Mouse (Mus musculus) hindbrain, embryonic 14.5 days (tissue): ENCODE data around the gene Rngtt. TPM values are rescaled to one million over a fixed set of nuclear protein-coding genes. Genes with fewer than 3 reads are reported as not detected.

Experiments used
- ATAC-seq: fragments of 200-750 bp; cut with Nextera tagmentation; 2 replicates; pipeline ENCODE4 v1.8.0; 2017; ENCODE audit warnings: moderate number of reproducible peaks, mild to moderate bottlenecking, moderate TSS enrichment, moderate library complexity; ENCODE audit not compliant: low FRiP score
- DNase-seq: peaks from one replicate; pipeline ENCODE4 v3.0.0-alpha.2; 2015; ENCODE audit warnings: low spot score
- H3K27ac ChIP-seq: fragments of 300-500 bp; sonication (generic); 2 replicates; pipeline ENCODE4 v1.5.1; 2014; ENCODE audit warnings: mild to moderate bottlenecking, moderate library complexity
- H3K27me3 ChIP-seq: fragments of 300-500 bp; sonication (generic); 2 replicates; pipeline ENCODE4 v1.6.1; 2014; ENCODE audit warnings: mild to moderate bottlenecking, low read length, mixed read lengths; ENCODE audit not compliant: control insufficient read depth, insufficient read depth
- H3K36me3 ChIP-seq: fragments of 300-500 bp; sonication (generic); replicated peaks from 2 replicates; pipeline ENCODE4 v1.6.1; 2014; ENCODE audit not compliant: control insufficient read depth, insufficient read depth
- H3K4me1 ChIP-seq: fragments of 300-500 bp; sonication (generic); replicated peaks from 2 replicates; pipeline ENCODE4 v1.6.1; 2014; ENCODE audit warnings: antibody characterized with exemption, low read length, mixed read lengths; ENCODE audit not compliant: control insufficient read depth, insufficient read depth
- H3K4me2 ChIP-seq: fragments of 300-500 bp; sonication (generic); replicated peaks from 2 replicates; pipeline ENCODE4 v1.6.1; 2014; ENCODE audit warnings: mild to moderate bottlenecking, moderate library complexity
- H3K4me3 ChIP-seq: fragments of 300-500 bp; sonication (generic); replicated peaks from 2 replicates; pipeline ENCODE4 v1.5.1; 2014; ENCODE audit warnings: mild to moderate bottlenecking, low read length
- H3K9ac ChIP-seq: fragments of 300-500 bp; sonication (generic); 2 replicates; pipeline ENCODE4 v1.6.1; 2014
- H3K9me3 ChIP-seq: fragments of 300-500 bp; sonication (generic); 2 replicates; pipeline ENCODE4 v1.6.1; 2016; ENCODE audit warnings: low read length; ENCODE audit not compliant: control insufficient read depth
- WGBS: fragments of 180-500 bp; shearing (Covaris S2); extraction: QIAGEN DNeasy Blood & Tissue Kit; methylation state at CpG from one replicate; pipeline ENCODE4 v1.1.7; 2014; 5-methylcytosine and 5-hydroxymethylcytosine counted together
- polyA plus RNA-seq: library from polyadenylated mRNA; unstranded; fragments of >200 nt; fragmentation: Nextera tagmentation; extraction: Ambion mirVana; gene quantifications from 2 replicates; pipeline ENCODE4 v1.2.1, GENCODE M21; 2014

Rngtt gene
- polyA plus RNA-seq, 1 experiment from 2014 or later, result 26.5 TPM

GRCm38 (mm10) chr4:33491108-33491507 lies 181.0 kb downstream of the Rngtt start:
- H3K27me3 ChIP-seq, result no peaks in the 10 kb centered on the region
- no peak for ATAC-seq
- no peaks in the 10 kb centered on the region for H3K36me3 ChIP-seq
- no peak overlapping the region for H3K4me3 ChIP-seq
- peaks cover 6% of the 10 kb centered on the region; the same call in 1 of the 2 replicates for H3K9me3 ChIP-seq
- no peak overlapping the region for H3K27ac ChIP-seq
- no peaks in the 10 kb centered on the region for H3K4me1 ChIP-seq
- no peak for DNase-seq
- H3K4me2 ChIP-seq, result no peak overlapping the region
- whole genome bisulfite sequencing, result 95% methylated on average over 1 of the region's 1 CpGs
- H3K9ac ChIP-seq, result no peak overlapping the region

- H3K9me3 ChIP-seq, result peaks cover 6% of the 10 kb centered on the region; the same call in 1 of the 2 replicates
- H3K36me3 ChIP-seq, result no peaks in the 10 kb centered on the region
- H3K4me1 ChIP-seq, result peaks cover 15% of the 10 kb centered on the region; the same call in 1 of the 2 replicates
- no peak overlapping the region for H3K27ac ChIP-seq
- ATAC-seq, result no peak
- 99% methylated on average over 2 of the region's 2 CpGs for WGBS
- no peak overlapping the region for H3K4me3 ChIP-seq
- no peak for DNase-seq
- no peak overlapping the region for H3K9ac ChIP-seq
- no peaks in the 10 kb centered on the region for H3K27me3 ChIP-seq
- H3K4me2 ChIP-seq, result no peak overlapping the region
Observed at GRCm38 (mm10) chr4:33494377-33494776, 184.3 kb downstream of the Rngtt start.

- DNase-seq (no peak), ATAC-seq (no peak)
- peaks cover 19% of the 10 kb centered on the region; the same call in 1 of the 2 replicates for H3K4me1 ChIP-seq
- no peaks in the 10 kb centered on the region for H3K27me3 ChIP-seq
- no peak overlapping the region for H3K4me3 ChIP-seq
- peaks cover 6% of the 10 kb centered on the region; the same call in 1 of the 2 replicates for H3K9me3 ChIP-seq
- H3K27ac ChIP-seq, result no peak overlapping the region
- no peak overlapping the region for H3K9ac ChIP-seq
- 30% methylated on average over 2 of the region's 2 CpGs for WGBS
- peaks cover 8% of the 10 kb centered on the region; the same call in 1 of the 2 replicates for H3K36me3 ChIP-seq
- no peak overlapping the region for H3K4me2 ChIP-seq
Observed at GRCm38 (mm10) chr4:33496985-33497384, 186.9 kb downstream of the Rngtt start.

- peaks cover 19% of the 10 kb centered on the region; the same call in 1 of the 2 replicates for H3K4me1 ChIP-seq
- no peak overlapping the region for H3K9ac ChIP-seq
- H3K4me2 ChIP-seq, result no peak overlapping the region
- H3K27ac ChIP-seq, result no peak overlapping the region
- DNase-seq, result no peak
- peaks cover 6% of the 10 kb centered on the region; the same call in 1 of the 2 replicates for H3K9me3 ChIP-seq
- H3K27me3 ChIP-seq, result no peaks in the 10 kb centered on the region
- no peak for ATAC-seq
- peaks cover 14% of the 10 kb centered on the region; the same call in 1 of the 2 replicates for H3K36me3 ChIP-seq
- no peak overlapping the region for H3K4me3 ChIP-seq
Observed at GRCm38 (mm10) chr4:33497657-33498056, 187.5 kb downstream of the Rngtt start.

GRCm38 (mm10) chr4:33498160-33498874 lies 188.2 kb downstream of the Rngtt start:
- DNase-seq, result no peak
- Histone ChIP-seq H3K4me1 (peaks cover 19% of the 10 kb centered on the region; the same call in 1 of the 2 replicates), H3K4me3 (no peak overlapping the region), H3K27me3 (no peaks in the 10 kb centered on the region), H3K27ac (no peak overlapping the region), H3K36me3 (peaks cover 14% of the 10 kb centered on the region), H3K4me2 (no peak overlapping the region), H3K9ac (no peak overlapping the region), H3K9me3 (peaks cover 6% of the 10 kb centered on the region; the same call in 1 of the 2 replicates)
- 42% methylated on average over 4 of the region's 4 CpGs for WGBS
- ATAC-seq, result no peak

- DNase-seq (no peak), ATAC-seq (no peak)
- peaks cover 9% of the 10 kb centered on the region for H3K36me3 ChIP-seq
- no peak overlapping the region for H3K4me2 ChIP-seq
- no peak overlapping the region for H3K4me3 ChIP-seq
- no peaks in the 10 kb centered on the region for H3K4me1 ChIP-seq
- H3K9me3 ChIP-seq, result no peaks in the 10 kb centered on the region
- H3K27ac ChIP-seq, result no peak overlapping the region
- no peak overlapping the region for H3K9ac ChIP-seq
- H3K27me3 ChIP-seq, result no peaks in the 10 kb centered on the region
Observed at GRCm38 (mm10) chr4:33506638-33507037, 196.5 kb downstream of the Rngtt start.

GRCm38 (mm10) chr4:33510544-33510943 lies 200.4 kb downstream of the Rngtt start:
- 87% methylated on average over 10 of the region's 10 CpGs for WGBS
- Histone ChIP-seq H3K4me3 (no peak overlapping the region), H3K4me1 (no peaks in the 10 kb centered on the region; the same call in 1 of the 2 replicates), H3K27me3 (no peaks in the 10 kb centered on the region), H3K36me3 (no peaks in the 10 kb centered on the region), H3K27ac (no peak overlapping the region), H3K4me2 (no peak overlapping the region), H3K9ac (no peak overlapping the region), H3K9me3 (no peaks in the 10 kb centered on the region)
- ATAC-seq (no peak), DNase-seq (no peak)

GRCm38 (mm10) chr4:33513421-33513820 lies 203.3 kb downstream of the Rngtt start:
- WGBS, result 77% methylated on average over 3 of the region's 3 CpGs
- no peak overlapping the region for H3K4me3 ChIP-seq
- H3K27ac ChIP-seq, result no peak overlapping the region
- no peaks in the 10 kb centered on the region for H3K27me3 ChIP-seq
- H3K36me3 ChIP-seq, result no peaks in the 10 kb centered on the region
- H3K9me3 ChIP-seq, result no peaks in the 10 kb centered on the region
- H3K4me1 ChIP-seq, result no peaks in the 10 kb centered on the region; the same call in 1 of the 2 replicates
- DNase-seq, result no peak
- H3K9ac ChIP-seq, result no peak overlapping the region
- ATAC-seq, result no peak
- no peak overlapping the region for H3K4me2 ChIP-seq

GRCm38 (mm10) chr4:33514108-33515000 lies 204.2 kb downstream of the Rngtt start:
- H3K27me3 ChIP-seq, result no peaks in the 10 kb centered on the region
- no peaks in the 10 kb centered on the region for H3K9me3 ChIP-seq
- no peak overlapping the region for H3K27ac ChIP-seq
- H3K4me3 ChIP-seq, result no peak overlapping the region
- no peaks in the 10 kb centered on the region for H3K36me3 ChIP-seq
- DNase-seq (no peak), ATAC-seq (no peak)
- 84% methylated on average over 10 of the region's 10 CpGs for WGBS
- no peak overlapping the region for H3K9ac ChIP-seq
- no peaks in the 10 kb centered on the region; the same call in 1 of the 2 replicates for H3K4me1 ChIP-seq
- no peak overlapping the region for H3K4me2 ChIP-seq
